Mouse (Mus musculus) heart, postnatal 10 days (tissue): ENCODE measurements around the gene Cited4. TPM values are rescaled to one million over a fixed set of nuclear protein-coding genes. Genes with fewer than 3 reads are reported as not detected.

Experiments
- total RNA-seq, 2 experiments: library from RNA; stranded (reverse); gene quantifications; 2 replicates each; pipeline ENCODE4 v1.2.3; 2021

The Cited4 gene
- total RNA-seq, 2 experiments from 2014 or later = 76.0 to 81.5 TPM

Other genes with a start within 250 kb of the Cited4 start
- under 1 TPM in 1 of 2 experiments, not detected in 1; 0.29 TPM for gene Slfnl1, start 134.3 kb upstream of the Cited4 start, total RNA-seq
- 10 to 100 TPM; 44.2 to 66.0 TPM for gene Ctps, start 96.3 kb upstream of the Cited4 start, total RNA-seq
- gene Gm8439, start 77.8 kb upstream of the Cited4 start, total RNA-seq = not detected
- 1 to 10 TPM; 3.3 to 3.5 TPM for gene Kcnq4, start 82.0 kb downstream of the Cited4 start, total RNA-seq
- gene Nfyc, start 165.0 kb downstream of the Cited4 start, total RNA-seq = 10 to 100 TPM; 75.4 to 78.0 TPM
- under 1 TPM; 0.10 to 0.17 TPM for gene Rims3, start 188.2 kb downstream of the Cited4 start, total RNA-seq